Mouse (Mus musculus) gastrocnemius, postnatal 10 days (tissue): Measurements from ENCODE around the gene Serpinb7. TPM values are rescaled to one million over a fixed set of nuclear protein-coding genes. Genes with fewer than 3 reads are reported as not detected.

ENCODE experiments used
- DNase-seq: peaks from one replicate; pipeline ENCODE4 v3.0.0; 2021; ENCODE audit warnings: mixed read lengths
- total RNA-seq, 2 experiments: library from RNA; stranded (reverse); gene quantifications; 2 replicates each; pipeline ENCODE4 v1.2.3; 2021

Gene Serpinb7
- total RNA-seq, 2 experiments from 2014 or later: not detected

GRCm38 (mm10) chr1:107489577-107489976, 90.1 kb downstream of the Serpinb7 start:
- no peak for DNase-seq

GRCm38 (mm10) chr1:107496789-107497188, 97.3 kb downstream of the Serpinb7 start:
- DNase-seq: no peak

GRCm38 (mm10) chr1:107502025-107502424, 102.6 kb downstream of the Serpinb7 start:
- no peak for DNase-seq

Other genes starting within 250 kb of the Serpinb7 start
- gene Serpinb3b, start 121.3 kb upstream of the Serpinb7 start, total RNA-seq: not detected
- gene Serpinb3c, start 121.3 kb upstream of the Serpinb7 start, total RNA-seq: not detected
- gene Serpinb11, start 38.5 kb upstream of the Serpinb7 start, total RNA-seq: not detected
- gene Serpinb2, start 111.8 kb downstream of the Serpinb7 start, total RNA-seq: not detected
- 1 to 10 TPM; 3.6 to 5.2 TPM for gene Serpinb8, start 190.4 kb downstream of the Serpinb7 start, total RNA-seq